Mouse (Mus musculus): Measurements from ENCODE around the gene Tpgs1.

Gene Tpgs1

GRCm38 (mm10) chr10:79668771-79669575 is at the start of gene Tpgs1:
Gene Tpgs1 (plus strand): TSS chr10:79669369.
- DNase-seq (ENCODE audit: low read depth, low spot score) = peak; percentile 91

- DNase-seq (ENCODE audit: low read depth, low spot score) = no peak
These were observed 45.2 kb upstream of the Tpgs1 start for GRCm38 (mm10) chr10:79623950-79624349.

GRCm38 (mm10) chr10:79625398-79625797 is 43.8 kb upstream of the Tpgs1 start:
- no peak for DNase-seq (ENCODE audit: low read depth, low spot score)

- DNase-seq (ENCODE audit: low read depth, low spot score) = no peak
These were observed 43.0 kb upstream of the Tpgs1 start for GRCm38 (mm10) chr10:79626156-79626555.

- no peak for DNase-seq (ENCODE audit: low read depth, low spot score)
These were observed 40.8 kb upstream of the Tpgs1 start for GRCm38 (mm10) chr10:79628377-79628776.

GRCm38 (mm10) chr10:79631432-79631831 is 37.7 kb upstream of the Tpgs1 start:
- no peak for DNase-seq (ENCODE audit: low read depth, low spot score)

GRCm38 (mm10) chr10:79633006-79633777 is 36.0 kb upstream of the Tpgs1 start:
- no peak for DNase-seq (ENCODE audit: low read depth, low spot score)

- DNase-seq (ENCODE audit: low read depth, low spot score) = no peak
These were observed 32.9 kb upstream of the Tpgs1 start for GRCm38 (mm10) chr10:79636287-79636686.

GRCm38 (mm10) chr10:79637128-79638110 is 31.8 kb upstream of the Tpgs1 start, which contains the start of gene Shc2:
Gene Shc2 (minus strand): TSS chr10:79637918.
- peak; percentile 22 for DNase-seq (ENCODE audit: low read depth, low spot score)

GRCm38 (mm10) chr10:79638486-79639204 is 30.5 kb upstream of the Tpgs1 start:
- DNase-seq (ENCODE audit: low read depth, low spot score) = no peak

- no peak for DNase-seq (ENCODE audit: low read depth, low spot score)
These were observed 23.5 kb upstream of the Tpgs1 start, which contains the start of gene Odf3l2 for GRCm38 (mm10) chr10:79645711-79646110. Gene Odf3l2 (minus strand): TSS chr10:79645738.

GRCm38 (mm10) chr10:79649070-79649751 is 20.0 kb upstream of the Tpgs1 start:
- peak; percentile 50 for DNase-seq (ENCODE audit: low read depth, low spot score)

GRCm38 (mm10) chr10:79652789-79653188 is 16.4 kb upstream of the Tpgs1 start:
- DNase-seq (ENCODE audit: low read depth, low spot score) = no peak

GRCm38 (mm10) chr10:79654946-79655395 is 14.2 kb upstream of the Tpgs1 start:
- no peak for DNase-seq (ENCODE audit: low read depth, low spot score)

- DNase-seq (ENCODE audit: low read depth, low spot score) = no peak
These were observed 10.3 kb upstream of the Tpgs1 start for GRCm38 (mm10) chr10:79658829-79659228.

- DNase-seq (ENCODE audit: low read depth, low spot score) = no peak
These were observed 8.9 kb upstream of the Tpgs1 start for GRCm38 (mm10) chr10:79660298-79660697.

- DNase-seq (ENCODE audit: low read depth, low spot score) = no peak
These were observed 7.3 kb upstream of the Tpgs1 start for GRCm38 (mm10) chr10:79661861-79662260.

GRCm38 (mm10) chr10:79664131-79664665 is 5.0 kb upstream of the Tpgs1 start, which contains the start of gene Madcam1:
Gene Madcam1 (plus strand): TSS chr10:79664559.
- DNase-seq (ENCODE audit: low read depth, low spot score) = no peak

GRCm38 (mm10) chr10:79665051-79665450 is 4.1 kb upstream of the Tpgs1 start:
- no peak for DNase-seq (ENCODE audit: low read depth, low spot score)

- DNase-seq (ENCODE audit: low read depth, low spot score) = no peak
These were observed 2.7 kb upstream of the Tpgs1 start for GRCm38 (mm10) chr10:79666493-79666892.
